Mouse (Mus musculus): ENCODE measurements at regions not wholly inside any gene's neighbourhood (a gene's known extent, or its start where the extent isn't known, plus 50 kb on each side); places are given as distances from the start of the nearest gene placed in this dataset.

DNA sequence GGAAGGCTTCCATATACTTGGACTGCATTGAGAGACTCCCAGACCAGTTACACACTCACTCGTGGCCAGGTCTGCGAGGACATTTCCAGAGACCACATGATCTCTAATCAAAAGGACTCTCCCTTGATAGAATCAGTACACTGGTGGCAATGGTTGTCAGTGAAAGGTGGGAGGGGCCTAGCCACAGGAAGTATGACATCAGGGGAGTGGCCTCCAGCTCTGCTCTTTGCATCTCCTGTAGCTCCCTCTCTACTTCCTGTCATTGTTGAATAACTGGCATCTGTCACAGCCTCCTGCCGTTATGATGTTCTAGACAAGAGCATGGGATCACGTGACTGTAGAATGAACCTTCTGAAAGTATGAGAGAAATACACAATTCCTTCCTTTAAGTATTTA, 164.3 kb upstream of the Cdh4 start:
- no peaks in the 10 kb centered on the region for H3K36me3 ChIP-seq
- H3K4me3 ChIP-seq, result no peak overlapping the region
- no peaks in the 10 kb centered on the region for H3K27me3 ChIP-seq (ENCODE audit: low read depth, poor library complexity, severe bottlenecking)
- WGBS, result 85% methylated on average over 4 of the region's 4 CpGs
- DNase-seq (ENCODE audit: low spot score), result no peak
- no peaks in the 10 kb centered on the region for H3K4me1 ChIP-seq
- no peaks in the 10 kb centered on the region for H3K9me3 ChIP-seq (replicated peaks)
- H3K27ac ChIP-seq, result no peak overlapping the region

DNA sequence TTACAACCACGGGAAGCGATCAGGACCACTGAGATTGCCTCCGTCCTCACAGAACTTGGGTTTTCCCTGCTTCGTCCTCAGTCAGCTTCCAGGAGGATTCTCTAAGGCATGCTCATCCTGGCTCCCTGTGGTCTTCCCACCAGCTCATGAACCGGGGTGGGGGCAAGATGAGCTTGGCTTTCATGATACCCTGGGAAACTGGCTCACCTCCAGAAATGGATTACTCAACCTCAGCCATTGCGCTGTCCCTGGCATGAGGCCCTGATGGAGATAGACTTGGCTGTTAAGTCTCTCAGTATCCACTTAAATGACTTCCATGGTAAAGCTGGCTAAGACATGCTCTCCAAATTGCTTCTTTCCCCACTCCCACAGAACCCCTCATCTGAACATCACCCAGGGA, 160.0 kb upstream of the Cdh4 start:
- no peak for DNase-seq (ENCODE audit: low spot score)
- Histone ChIP-seq H3K4me3 (no peak overlapping the region), H3K4me1 (no peaks in the 10 kb centered on the region), H3K9me3 (replicated peaks) (no peaks in the 10 kb centered on the region), H3K36me3 (no peaks in the 10 kb centered on the region), H3K27ac (no peak overlapping the region), H3K27me3 (ENCODE audit: low read depth, poor library complexity, severe bottlenecking) (no peaks in the 10 kb centered on the region)
- WGBS, result 93% methylated on average over 6 of the region's 6 CpGs

DNA sequence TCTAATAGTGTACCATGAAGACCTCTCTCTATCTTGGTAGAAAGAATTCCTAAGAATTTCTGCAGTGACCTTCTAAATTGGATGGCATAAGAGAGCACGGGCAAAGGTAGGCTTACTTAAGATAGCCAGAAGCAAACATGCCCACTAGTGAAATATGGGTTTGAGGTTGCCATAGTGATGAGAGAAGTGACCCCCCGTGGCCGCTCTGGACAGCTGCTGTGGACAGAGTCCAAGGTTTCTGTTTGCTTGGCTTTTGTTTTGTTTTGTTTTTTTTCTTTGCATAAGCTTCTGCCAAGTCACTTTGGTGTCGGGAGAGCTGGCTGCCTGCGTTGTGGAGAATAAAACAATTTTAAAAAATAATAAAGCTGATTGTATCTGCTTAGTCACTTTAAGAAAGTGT, 151.8 kb upstream of the Cdh4 start:
- no peak for DNase-seq (ENCODE audit: low spot score)
- H3K4me1 ChIP-seq, result 0 out of 2 replicates have a peak, but pooled peaks cover 6% of the 10 kb centered on the region
- WGBS, result 83% methylated on average over 5 of the region's 5 CpGs
- H3K4me3 ChIP-seq, result no peak overlapping the region
- no peak overlapping the region for H3K27ac ChIP-seq
- no peaks in the 10 kb centered on the region for H3K27me3 ChIP-seq (ENCODE audit: low read depth, poor library complexity, severe bottlenecking)
- H3K36me3 ChIP-seq, result no peaks in the 10 kb centered on the region
- H3K9me3 ChIP-seq (replicated peaks), result no peaks in the 10 kb centered on the region

DNA sequence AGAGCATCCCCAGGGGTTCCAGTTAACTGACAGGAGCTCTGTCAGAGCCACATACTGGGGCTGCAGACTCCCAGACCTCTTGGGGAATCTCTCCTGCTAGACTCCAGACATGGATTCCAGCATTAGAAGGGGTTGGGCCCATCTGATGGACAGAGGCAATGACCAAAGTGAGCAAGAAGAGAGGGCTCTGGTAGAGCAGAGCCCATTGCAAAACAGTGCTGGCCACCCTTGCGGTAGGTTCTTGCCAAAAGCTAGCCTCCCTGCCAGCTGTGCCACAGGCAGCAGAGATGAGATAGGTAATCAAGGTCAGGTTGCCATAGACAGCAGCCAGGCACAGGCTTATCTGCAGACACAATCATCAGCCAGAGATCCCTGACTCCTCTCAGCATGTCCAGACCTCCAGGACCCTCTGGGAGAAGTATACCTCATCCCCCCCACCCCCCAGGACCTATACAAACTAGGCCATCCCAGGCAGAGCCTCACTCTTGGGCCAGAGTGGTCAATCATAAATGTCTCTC, 151.1 kb upstream of the Cdh4 start:
- no peaks in the 10 kb centered on the region for H3K27me3 ChIP-seq (ENCODE audit: low read depth, poor library complexity, severe bottlenecking)
- 0 out of 2 replicates have a peak, but pooled peaks cover 6% of the 10 kb centered on the region for H3K4me1 ChIP-seq
- H3K9me3 ChIP-seq (replicated peaks), result no peaks in the 10 kb centered on the region
- H3K4me3 ChIP-seq, result no peak overlapping the region
- no peak overlapping the region for H3K27ac ChIP-seq
- H3K36me3 ChIP-seq, result no peaks in the 10 kb centered on the region
- WGBS, result 92% methylated on average over 1 of the region's 1 CpGs
- no peak for DNase-seq (ENCODE audit: low spot score)

DNA sequence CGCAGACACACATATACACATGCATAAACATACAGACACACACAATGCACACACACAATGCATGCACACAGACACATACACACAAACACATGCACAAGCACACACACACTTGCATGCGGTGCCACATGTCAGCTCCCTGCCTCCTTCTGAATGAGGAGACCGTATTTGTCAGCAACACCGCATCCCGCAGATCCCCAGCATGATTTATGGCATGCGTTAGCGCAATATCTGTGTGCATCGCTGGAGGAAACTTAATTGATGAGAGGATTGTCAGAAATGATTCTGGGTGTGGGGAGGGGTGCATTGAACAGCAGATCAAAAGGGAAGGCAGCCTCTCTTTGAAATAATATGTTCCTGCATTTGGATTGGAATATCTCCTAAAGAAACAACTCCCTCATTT, 150.3 kb upstream of the Cdh4 start:
- Histone ChIP-seq H3K4me1 (0 out of 2 replicates have a peak, but pooled peaks cover 6% of the 10 kb centered on the region), H3K27ac (no peak overlapping the region), H3K27me3 (ENCODE audit: low read depth, poor library complexity, severe bottlenecking) (no peaks in the 10 kb centered on the region), H3K36me3 (no peaks in the 10 kb centered on the region), H3K4me3 (no peak overlapping the region), H3K9me3 (replicated peaks) (no peaks in the 10 kb centered on the region)
- no peak for DNase-seq (ENCODE audit: low spot score)
- 89% methylated on average over 8 of the region's 8 CpGs for WGBS

DNA sequence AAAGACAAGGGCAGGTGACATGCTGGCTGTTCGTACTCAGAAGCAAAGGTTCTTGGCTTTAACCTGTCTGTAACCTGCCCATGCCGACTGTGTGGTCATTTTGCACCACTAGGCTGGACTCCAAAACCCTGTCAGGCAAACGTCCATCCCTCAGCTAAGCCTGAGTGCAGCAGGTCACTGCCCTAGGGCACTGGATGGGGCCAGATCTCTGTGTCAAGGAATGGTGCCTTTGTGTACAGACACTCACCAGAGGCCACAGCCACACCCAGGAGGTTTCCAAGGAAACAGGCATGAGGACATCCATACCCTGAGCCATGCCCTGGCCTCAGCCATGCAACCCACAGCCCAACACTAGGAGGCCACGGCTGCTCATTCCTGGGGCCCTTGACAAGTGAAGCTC, 149.7 kb upstream of the Cdh4 start:
- H3K36me3 ChIP-seq, result no peaks in the 10 kb centered on the region
- no peak for DNase-seq (ENCODE audit: low spot score)
- WGBS, result 66% methylated on average over 4 of the region's 4 CpGs
- no peaks in the 10 kb centered on the region for H3K27me3 ChIP-seq (ENCODE audit: low read depth, poor library complexity, severe bottlenecking)
- 0 out of 2 replicates have a peak, but pooled peaks cover 6% of the 10 kb centered on the region for H3K4me1 ChIP-seq
- H3K9me3 ChIP-seq (replicated peaks), result no peaks in the 10 kb centered on the region
- no peak overlapping the region for H3K27ac ChIP-seq
- H3K4me3 ChIP-seq, result no peak overlapping the region

DNA sequence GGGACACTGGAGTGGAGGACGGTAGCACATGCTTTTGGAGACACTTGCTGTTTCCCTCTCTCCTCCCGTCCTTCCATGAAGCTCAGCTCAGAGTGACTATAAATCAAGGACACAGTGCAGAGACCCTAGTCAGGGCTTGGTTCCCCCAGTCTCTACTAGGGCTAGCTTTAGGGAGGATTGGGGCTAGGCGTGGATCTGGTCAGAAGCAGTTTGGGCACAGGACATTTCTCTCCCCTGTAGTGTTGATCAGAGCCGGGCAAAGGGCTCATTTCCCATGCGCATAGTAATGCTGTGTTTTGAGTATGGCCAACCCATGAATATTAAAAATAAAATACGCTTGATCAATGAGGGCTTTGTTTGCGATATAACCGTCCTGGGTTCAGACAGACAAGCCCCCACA, 149.1 kb upstream of the Cdh4 start:
- Histone ChIP-seq H3K4me3 (no peak overlapping the region), H3K27ac (no peak overlapping the region), H3K27me3 (ENCODE audit: low read depth, poor library complexity, severe bottlenecking) (no peaks in the 10 kb centered on the region), H3K9me3 (replicated peaks) (no peaks in the 10 kb centered on the region), H3K4me1 (0 out of 2 replicates have a peak, but pooled peaks cover 6% of the 10 kb centered on the region), H3K36me3 (no peaks in the 10 kb centered on the region)
- DNase-seq (ENCODE audit: low spot score), result no peak
- 74% methylated on average over 8 of the region's 8 CpGs for WGBS

DNA sequence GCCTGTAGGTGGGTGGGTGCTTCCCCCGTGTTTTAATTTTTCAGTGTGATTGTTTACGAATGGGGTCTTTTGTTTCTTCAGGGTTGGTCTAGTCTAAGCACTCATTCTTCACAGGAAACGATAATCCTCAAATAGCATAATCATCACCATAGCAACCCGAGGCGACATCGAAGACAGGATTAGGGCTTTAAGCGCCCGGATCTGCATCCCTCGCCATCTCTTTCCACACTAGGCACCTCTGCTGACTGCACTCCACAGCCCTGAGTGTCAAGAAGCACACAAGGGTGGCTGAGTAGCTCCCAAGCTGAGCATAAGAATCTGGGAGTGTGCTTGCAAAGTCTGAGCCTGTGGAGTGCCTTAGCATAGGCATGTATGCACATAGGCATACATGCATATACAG, 145.2 kb upstream of the Cdh4 start:
- H3K36me3 ChIP-seq, result no peaks in the 10 kb centered on the region
- no peak overlapping the region for H3K27ac ChIP-seq
- 0 out of 2 replicates have a peak, but pooled peaks cover 6% of the 10 kb centered on the region for H3K4me1 ChIP-seq
- H3K4me3 ChIP-seq, result no peak overlapping the region
- no peak for DNase-seq (ENCODE audit: low spot score)
- no peaks in the 10 kb centered on the region for H3K27me3 ChIP-seq (ENCODE audit: low read depth, poor library complexity, severe bottlenecking)
- WGBS, result 88% methylated on average over 9 of the region's 9 CpGs
- no peaks in the 10 kb centered on the region for H3K9me3 ChIP-seq (replicated peaks)

DNA sequence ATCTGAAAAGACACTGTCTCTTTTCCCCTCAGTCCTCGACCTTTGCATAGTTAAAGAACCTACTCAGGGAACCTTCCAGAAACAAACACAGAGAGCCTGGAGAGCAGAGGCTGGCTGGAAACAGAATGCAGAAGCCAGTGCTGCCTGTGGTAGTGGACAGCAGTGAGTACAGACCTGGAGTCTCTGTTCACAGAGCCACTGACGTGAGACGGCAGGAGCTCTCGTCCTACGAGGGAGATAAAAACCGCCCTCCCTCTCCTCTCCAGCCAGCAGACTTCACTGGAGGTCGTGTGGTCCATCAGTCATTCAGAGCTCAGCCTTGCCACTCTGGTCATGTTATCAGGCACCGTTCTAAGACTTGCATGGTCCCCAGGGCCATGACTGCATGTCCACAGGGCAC, 138.5 kb upstream of the Cdh4 start:
- H3K27me3 ChIP-seq (ENCODE audit: low read depth, poor library complexity, severe bottlenecking), result peaks cover 13% of the 10 kb centered on the region; the same call in 1 of the 2 replicates
- no peaks in the 10 kb centered on the region for H3K9me3 ChIP-seq (replicated peaks)
- no peak overlapping the region for H3K27ac ChIP-seq
- no peak for DNase-seq (ENCODE audit: low spot score)
- peaks cover 13% of the 10 kb centered on the region for H3K4me1 ChIP-seq
- no peak overlapping the region for H3K4me3 ChIP-seq
- WGBS, result 41% methylated on average over 8 of the region's 8 CpGs
- H3K36me3 ChIP-seq, result no peaks in the 10 kb centered on the region

DNA sequence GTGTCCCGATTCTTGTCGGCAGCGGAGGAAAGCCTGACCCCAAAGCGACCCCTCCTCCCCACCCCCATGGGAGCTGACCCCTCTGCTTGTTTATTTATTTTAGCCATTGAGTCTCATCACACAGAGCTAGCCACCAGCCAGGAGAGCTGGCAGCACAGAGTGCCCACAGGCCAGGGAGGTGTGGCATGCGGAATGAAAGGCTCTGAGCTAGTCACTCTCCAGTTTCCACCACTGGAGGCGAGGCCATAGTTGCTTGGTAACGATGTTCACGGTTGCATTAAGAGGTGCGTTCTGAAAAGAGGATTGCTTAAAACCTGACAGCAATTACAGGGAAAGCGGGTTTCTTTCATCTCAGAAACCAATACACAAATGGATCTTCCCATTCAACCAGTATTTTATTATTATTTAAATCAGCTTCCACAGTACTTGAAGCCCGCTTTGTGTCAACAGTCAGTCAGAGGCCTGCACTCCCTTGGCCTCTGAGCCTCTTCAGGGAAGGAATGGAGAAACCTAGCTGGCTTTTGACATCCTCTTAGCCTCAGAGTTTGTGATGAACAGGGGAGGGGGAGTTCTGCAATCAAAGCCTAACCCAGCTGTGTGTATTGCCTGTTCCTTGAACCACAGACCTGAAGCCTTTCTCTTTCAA, 134.8 kb upstream of the Cdh4 start:
- Histone ChIP-seq H3K4me3 (no peak overlapping the region), H3K27ac (no peak overlapping the region), H3K4me1 (peaks cover 13% of the 10 kb centered on the region), H3K9me3 (replicated peaks) (no peaks in the 10 kb centered on the region), H3K36me3 (no peaks in the 10 kb centered on the region), H3K27me3 (ENCODE audit: low read depth, poor library complexity, severe bottlenecking) (peaks cover 13% of the 10 kb centered on the region; the same call in 1 of the 2 replicates)
- WGBS, result 11% methylated on average over 11 of the region's 11 CpGs
- no peak for DNase-seq (ENCODE audit: low spot score)

DNA sequence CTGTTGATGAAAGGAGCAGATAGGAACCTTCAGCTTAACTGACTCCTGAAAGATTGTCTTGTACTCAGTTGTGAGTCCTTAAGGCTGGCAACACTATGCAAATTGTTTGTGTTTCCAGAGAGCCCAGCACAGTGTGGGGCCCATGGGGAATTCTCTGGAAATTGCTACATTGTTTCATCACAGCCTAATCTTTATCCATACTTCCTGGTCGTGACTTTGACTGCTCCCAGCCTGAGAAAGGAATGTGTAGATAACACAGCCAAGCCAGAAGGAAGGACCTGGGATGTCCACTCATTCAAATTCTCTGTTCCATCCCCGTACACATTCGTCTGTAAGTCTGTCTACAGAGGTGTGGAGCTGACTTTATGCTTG, 134.3 kb upstream of the Cdh4 start:
- Histone ChIP-seq H3K4me1 (peaks cover 15% of the 10 kb centered on the region), H3K27ac (no peak overlapping the region), H3K9me3 (replicated peaks) (no peaks in the 10 kb centered on the region), H3K4me3 (no peak overlapping the region), H3K27me3 (ENCODE audit: low read depth, poor library complexity, severe bottlenecking) (peaks cover 13% of the 10 kb centered on the region; the same call in 1 of the 2 replicates), H3K36me3 (no peaks in the 10 kb centered on the region)
- 60% methylated on average over 3 of the region's 3 CpGs for WGBS
- no peak for DNase-seq (ENCODE audit: low spot score)

DNA sequence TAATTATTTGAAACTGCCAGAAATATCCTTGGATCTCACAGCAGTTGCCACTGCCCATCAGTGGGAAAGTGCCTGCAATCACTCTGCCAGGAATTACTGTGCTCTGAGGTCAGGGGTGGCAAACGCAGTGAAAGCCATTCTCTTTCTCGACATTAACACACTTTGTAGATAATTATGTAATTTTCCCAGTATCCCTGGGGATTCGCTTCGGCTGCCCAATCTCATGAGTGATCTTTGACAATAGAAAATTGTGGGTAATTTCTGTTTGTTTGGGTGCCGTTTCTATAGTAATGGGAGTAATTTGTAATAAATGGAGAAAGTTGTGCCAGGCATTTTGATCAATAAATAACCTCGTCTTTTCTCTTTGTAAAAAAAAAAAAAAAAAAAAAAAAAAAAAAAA, 124.2 kb upstream of the Cdh4 start:
- H3K27me3 ChIP-seq (ENCODE audit: low read depth, poor library complexity, severe bottlenecking), result no peaks in the 10 kb centered on the region
- WGBS, result 84% methylated on average over 6 of the region's 6 CpGs
- no peak for DNase-seq (ENCODE audit: low spot score)

DNA sequence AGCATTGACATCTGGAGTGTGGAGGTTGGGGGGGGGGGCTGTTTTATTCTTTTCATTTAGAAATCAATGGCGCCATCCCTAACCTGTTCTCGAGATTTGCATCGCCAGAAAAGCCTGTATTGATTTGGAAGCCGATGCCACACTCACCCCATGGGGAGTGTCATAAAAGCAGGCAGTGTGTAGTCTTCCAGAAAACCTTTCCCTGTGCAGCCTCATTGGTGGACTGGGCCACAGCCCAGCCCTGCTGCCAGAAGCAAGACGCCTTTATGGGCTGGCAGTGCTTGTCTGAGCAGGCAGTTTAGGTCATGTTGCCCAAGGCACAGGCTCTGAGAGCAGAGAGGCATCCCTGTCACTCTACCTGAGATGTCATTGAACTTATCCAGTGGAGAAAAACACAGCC, 117.0 kb upstream of the Cdh4 start:
- WGBS, result 82% methylated on average over 5 of the region's 5 CpGs
- no peak overlapping the region for H3K4me3 ChIP-seq
- no peak overlapping the region for H3K27ac ChIP-seq
- no peaks in the 10 kb centered on the region for H3K36me3 ChIP-seq
- DNase-seq (ENCODE audit: low spot score), result no peak
- no peaks in the 10 kb centered on the region for H3K4me1 ChIP-seq
- H3K27me3 ChIP-seq (ENCODE audit: low read depth, poor library complexity, severe bottlenecking), result no peaks in the 10 kb centered on the region
- no peaks in the 10 kb centered on the region for H3K9me3 ChIP-seq (replicated peaks)

More for the DNA sequence above, 124.2 kb upstream of the Cdh4 start:
- no peak overlapping the region for H3K27ac ChIP-seq
- H3K4me1 ChIP-seq, result no peaks in the 10 kb centered on the region
- H3K4me3 ChIP-seq, result no peak overlapping the region
- no peaks in the 10 kb centered on the region for H3K9me3 ChIP-seq (replicated peaks)
- H3K36me3 ChIP-seq, result no peaks in the 10 kb centered on the region

Measured in limb, embryonic 10.5 days (tissue).